Mouse (Mus musculus) cortical plate, adult 2 months (tissue): ENCODE measurements around the gene Izumo1.

ENCODE experiments used
- CTCF ChIP-seq: fragments of 200-500 bp; IDR thresholded peaks from 2 replicates; pipeline ENCODE4 v1.5.1; 2011; ENCODE audit warnings: mild to moderate bottlenecking, control low read depth, low read length; ENCODE audit not compliant: insufficient read depth; ENCODE audit errors: extremely low read depth
- POLR2A ChIP-seq: fragments of 200-500 bp; IDR thresholded peaks from 2 replicates; pipeline ENCODE4 v1.6.1; 2011; ENCODE audit warnings: mild to moderate bottlenecking, low read length, control low read depth; ENCODE audit not compliant: insufficient read depth; ENCODE audit errors: extremely low read depth

DNA sequence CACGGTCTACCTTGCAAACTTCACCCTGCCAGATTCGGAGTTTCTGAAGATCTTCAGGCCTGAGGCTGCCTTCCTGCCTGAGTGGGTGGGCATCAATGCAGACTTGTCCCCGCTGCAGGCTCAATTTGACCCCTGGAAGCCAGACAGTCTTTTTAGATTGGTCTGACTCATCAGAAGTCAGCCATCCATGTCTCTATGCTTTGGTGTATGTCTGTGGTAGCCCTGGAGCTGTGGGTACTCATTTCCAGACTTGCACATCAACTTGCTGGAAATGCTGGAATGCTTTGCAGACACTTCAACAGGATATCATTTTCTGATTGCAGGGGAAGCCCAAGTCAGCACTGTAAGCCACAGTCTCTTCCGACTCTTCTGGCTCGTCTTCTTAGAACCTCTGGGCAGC lies 2.0 kb upstream of the Izumo1 start:
- no peak for TF ChIP-seq POLR2A
- no peak for TF ChIP-seq CTCF
